Mouse (Mus musculus) urinary bladder, adult 2 months (tissue): ENCODE results near the gene Tgm2. TPM values are rescaled to one million over a fixed set of nuclear protein-coding genes. Genes with fewer than 3 reads are reported as not detected.

Source experiments
- DNase-seq: peaks from one replicate; pipeline ENCODE4 v3.0.0; 2022; ENCODE audit warnings: low spot score
- polyA plus RNA-seq: library from polyadenylated mRNA; depleted of rRNA; stranded (reverse); fragments of >200 nt; gene quantifications from 2 replicates; pipeline ENCODE4 v1.2.3, GENCODE M21; 2012

Gene Tgm2
- polyA plus RNA-seq, 1 experiment: 218 TPM

GRCm38 (mm10) chr2:158141690-158142440 is 4.4 kb downstream of the Tgm2 start:
- DNase-seq: no peak

GRCm38 (mm10) chr2:158141271-158141670 is 5.0 kb downstream of the Tgm2 start:
- DNase-seq: no peak

DNA sequence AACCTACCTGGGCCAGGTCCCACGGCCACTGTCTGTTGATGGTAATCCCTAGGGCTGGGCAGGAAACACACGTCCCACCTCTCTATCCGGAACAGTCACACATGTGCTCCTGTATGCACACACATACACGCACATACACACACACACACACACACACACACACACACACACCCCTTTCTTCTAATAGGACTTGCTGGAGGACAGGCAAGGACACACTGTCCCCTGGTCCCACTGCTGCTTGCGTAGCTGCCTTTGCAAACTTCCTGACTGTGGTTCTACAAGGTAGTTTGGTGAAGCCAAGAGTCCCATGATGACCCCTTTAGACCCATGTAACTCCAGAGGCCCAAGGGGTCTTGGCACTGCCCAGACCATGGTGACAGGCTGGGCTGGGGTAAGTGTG is 5.6 kb downstream of the Tgm2 start:
- no peak for DNase-seq

DNA sequence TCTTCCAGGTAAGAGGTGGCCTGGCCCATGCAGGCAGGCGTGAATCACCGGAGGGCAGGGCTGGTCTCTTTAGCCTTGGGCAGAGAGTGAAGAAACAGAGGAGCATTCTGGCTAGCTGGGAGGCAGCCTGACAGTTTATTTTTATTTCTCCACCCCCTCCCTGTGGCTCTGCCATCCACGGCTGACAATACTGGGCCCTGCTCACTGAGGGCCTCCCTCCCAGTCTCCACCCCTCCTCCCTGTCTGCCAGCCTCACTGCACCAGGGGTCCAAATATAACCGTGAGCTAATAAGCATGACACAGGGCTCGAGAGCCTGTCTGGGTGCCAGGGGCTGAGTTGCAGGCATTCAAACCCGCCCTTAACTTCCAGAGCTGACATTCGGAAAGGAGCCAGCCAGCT is 6.6 kb downstream of the Tgm2 start:
- no peak for DNase-seq

DNA sequence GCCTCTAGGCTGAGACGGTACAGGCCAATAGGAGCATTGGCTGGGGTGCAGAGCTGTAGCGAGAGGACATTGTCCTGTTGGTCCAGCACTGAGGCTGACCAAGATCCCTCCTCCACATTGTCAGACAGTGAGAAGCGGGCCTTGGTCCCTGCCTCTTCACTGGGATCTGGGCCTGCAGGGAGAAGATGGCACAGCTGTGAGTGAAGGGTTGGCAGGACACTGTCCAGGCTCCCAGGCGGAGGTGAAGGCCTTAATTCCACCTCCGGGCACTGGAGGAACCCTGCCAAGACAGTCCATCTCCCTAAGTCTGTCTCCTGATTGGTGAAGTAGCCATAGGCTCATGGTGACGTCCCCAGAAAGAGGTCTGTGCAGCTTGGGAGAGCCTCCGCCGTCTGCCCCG is 7.5 kb downstream of the Tgm2 start:
- DNase-seq: no peak

DNA sequence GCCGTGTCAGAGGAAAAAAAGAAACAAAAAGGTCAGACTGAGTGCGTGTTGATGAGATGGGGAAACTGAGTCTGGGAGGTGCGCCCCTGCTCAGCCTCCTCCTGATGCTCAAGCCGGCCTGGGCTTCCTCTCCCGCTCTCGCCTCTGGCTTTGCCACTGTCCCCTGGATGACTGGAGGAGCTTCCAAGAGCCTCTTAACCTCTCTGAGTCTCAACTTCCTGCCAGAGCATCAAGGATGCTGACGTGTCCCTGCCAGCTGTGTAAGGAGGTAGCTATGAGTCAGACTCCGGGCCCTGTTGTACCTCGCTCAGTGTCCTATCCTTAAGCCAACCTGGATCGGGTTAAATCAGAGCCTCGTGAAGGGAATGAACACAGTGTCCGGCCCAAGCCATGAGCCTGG is 8.5 kb downstream of the Tgm2 start:
- no peak for DNase-seq

DNA sequence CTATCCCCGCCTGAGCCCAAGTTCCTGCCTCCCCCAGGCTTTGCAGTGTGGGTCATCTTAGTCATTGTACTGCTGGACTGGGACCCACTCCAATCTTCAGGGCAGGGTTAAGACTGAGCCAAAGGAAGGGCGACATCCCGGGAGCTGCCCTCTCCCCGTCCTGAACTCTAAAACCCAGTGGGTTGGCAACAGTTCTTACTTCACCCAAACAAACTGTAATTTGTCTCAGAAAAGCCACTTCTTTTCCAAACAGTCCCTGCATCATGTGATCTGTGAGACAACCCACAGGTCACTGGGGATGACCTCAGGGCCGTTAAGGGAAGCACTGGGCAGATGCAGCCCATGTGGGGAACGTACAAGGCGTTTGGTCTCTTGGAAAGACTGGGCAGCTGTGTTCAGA is 10.0 kb downstream of the Tgm2 start:
- no peak for DNase-seq

GRCm38 (mm10) chr2:158133050-158133449 is 13.2 kb downstream of the Tgm2 start:
- no peak for DNase-seq

- DNase-seq: no peak
Measured at GRCm38 (mm10) chr2:158132320-158132719, 13.9 kb downstream of the Tgm2 start.

DNA sequence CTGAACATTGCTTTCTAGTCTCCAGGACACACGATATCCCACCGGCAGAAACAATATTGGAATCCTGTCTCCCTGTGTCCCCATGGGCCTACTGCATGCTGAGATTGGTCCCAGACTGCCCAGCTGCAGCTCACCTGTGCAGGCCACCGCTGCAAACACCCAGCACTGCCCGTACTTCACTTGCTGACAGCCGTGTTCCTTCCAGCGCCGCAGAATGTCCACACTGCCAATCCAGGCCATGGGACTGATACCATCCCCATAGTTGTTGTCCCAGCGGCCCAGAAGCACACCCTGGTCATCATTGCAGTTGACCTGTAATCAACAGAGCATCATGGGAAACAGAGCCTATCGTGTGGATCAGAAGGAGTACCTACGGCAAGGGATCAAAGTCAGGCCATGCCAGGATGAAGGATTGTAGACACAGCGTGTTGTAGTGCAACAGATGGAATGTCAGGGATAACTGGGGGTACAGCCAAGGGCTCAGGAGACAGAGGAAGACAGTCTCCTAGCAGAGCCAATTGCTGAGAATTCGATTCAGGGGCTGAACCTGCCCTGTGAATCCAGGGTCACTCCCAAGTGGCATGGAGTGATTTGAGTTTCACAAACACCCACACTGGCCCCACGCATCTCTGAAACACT is 14.9 kb downstream of the Tgm2 start:
- no peak for DNase-seq

DNA sequence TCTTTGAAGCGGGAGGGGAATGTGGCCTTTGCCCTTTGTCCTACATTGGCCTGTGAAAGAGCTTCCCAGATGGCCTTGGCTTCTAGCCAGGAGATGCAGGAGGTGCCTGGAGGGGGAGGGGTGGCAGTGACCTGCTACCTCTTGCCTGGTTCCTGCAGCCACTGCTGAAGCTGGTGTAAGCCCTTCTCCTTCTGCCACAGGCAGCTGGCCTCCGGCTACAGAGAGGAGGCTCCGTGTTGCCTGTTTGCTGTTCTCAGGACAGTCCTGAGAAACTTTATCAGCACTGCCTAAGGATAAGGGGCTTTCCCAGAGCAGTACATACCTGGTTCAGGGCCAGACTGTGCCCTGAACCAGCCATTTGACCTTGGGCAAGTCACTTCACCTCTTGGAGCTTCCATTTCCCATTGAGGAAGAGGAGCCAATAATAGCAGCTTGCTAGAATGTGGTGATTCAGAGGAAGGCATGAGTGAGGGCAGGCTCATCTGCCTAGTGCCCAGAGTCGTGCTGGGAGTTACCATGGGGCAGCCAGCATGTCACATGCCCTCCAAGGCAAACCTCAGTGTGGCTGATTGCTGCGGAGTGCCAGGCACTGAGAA is 15.7 kb downstream of the Tgm2 start:
- no peak for DNase-seq

GRCm38 (mm10) chr2:158129291-158130002 is 16.8 kb downstream of the Tgm2 start:
- no peak for DNase-seq

GRCm38 (mm10) chr2:158128461-158129130 is 17.6 kb downstream of the Tgm2 start:
- DNase-seq: no peak

DNA sequence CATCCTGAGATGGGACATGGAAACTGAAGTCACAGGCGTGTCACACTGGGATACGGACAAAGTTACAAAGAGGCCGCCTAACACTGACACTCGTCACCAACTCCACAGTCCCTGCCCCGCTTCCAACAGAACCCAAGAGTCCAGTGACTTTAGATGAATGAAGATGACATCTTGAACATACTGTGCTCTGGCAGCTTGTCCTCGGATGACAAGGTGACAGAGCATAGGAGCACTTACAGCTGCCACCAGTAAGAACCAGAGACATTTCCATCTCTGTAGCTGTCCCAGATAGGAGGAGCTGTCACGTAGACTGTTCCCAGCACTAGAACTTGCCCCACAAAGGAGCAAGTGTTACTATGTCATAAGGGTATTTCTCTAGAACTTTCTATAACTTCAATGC is 18.4 kb downstream of the Tgm2 start:
- DNase-seq: no peak

DNA sequence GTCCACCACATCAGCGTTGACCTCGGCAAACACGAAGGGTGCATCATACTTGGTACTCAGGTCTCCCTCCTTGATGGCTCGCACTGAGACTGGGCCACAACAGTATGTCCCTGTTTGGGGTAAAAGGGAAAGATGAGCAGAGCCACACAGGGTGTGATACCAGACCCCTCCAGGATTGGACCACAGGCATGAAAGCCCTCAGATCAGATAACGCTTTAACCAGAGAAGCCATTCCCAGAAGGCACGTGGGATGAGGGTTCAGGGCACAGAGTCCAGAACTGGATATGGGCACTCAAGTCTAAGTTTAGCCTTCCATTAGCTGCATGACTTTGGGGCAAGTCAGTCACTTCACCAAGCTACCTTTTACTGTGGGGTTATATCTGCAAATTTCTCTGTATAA is 19.0 kb downstream of the Tgm2 start:
- DNase-seq: no peak

- no peak for DNase-seq
Measured at GRCm38 (mm10) chr2:158122814-158123213, 23.4 kb downstream of the Tgm2 start.

DNA sequence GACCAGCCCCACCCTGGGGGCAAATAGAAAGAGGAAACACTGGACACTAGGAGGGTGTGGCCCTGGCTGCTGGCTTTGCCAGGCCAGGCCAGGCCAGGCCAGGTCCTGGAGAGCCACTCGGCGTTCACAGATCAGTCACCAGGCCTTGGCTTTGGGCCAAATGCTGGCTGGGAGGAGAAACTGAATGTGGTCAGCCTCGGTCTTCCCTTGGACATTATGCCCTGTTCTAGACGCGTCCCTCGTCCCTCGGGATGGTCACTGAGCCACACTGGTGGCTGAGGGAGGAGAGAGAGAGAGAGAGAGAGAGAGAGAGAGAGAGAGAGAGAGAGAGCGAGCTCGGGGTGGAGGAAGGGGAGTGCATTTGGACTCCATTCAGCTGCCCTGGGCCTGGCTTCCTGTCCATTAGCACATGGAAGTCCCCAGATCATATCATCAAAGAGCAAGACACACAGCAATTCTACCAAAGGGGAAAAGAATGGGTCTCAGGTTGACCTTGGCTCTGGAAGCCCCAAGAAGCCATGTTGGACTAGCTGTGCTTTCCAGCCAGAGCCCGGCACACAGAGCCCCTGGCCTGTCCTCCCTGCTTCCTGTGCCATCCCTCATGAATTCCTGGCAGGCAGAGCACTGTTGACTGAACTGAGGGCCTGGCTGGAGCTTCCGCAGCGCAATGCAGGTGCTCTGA is 24.4 kb downstream of the Tgm2 start:
- DNase-seq: peak; percentile 67

- no peak for DNase-seq
Measured at GRCm38 (mm10) chr2:158120868-158121267, 25.4 kb downstream of the Tgm2 start.

GRCm38 (mm10) chr2:158120211-158120610 is 26.0 kb downstream of the Tgm2 start:
- DNase-seq: no peak

GRCm38 (mm10) chr2:158119145-158119544 is 27.1 kb downstream of the Tgm2 start:
- no peak for DNase-seq

DNA sequence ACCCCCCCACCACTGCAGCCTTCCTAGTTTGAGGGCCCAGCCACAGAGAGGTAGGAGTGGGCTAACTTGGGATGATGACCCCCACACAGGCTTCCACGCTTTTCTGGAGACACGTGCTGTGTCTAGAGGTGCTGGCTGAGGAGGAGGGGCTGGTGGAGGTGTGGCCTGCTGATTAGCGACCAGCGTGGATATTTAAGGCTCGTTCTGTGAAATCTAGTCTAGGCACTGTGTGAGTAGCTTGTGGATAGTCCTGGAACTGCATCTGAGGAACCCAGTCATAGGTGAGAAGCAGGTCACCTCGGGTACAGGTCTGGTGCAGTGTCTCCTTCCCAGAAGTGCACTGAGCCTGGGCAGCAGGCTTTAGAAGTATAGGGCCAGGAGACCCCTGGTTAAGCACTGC is 29.6 kb downstream of the Tgm2 start:
- DNase-seq: no peak
